Mouse (Mus musculus) neutrophil, adult 65 days (primary cell): Measurements from ENCODE around the gene Gm2974. TPM values are rescaled to one million over a fixed set of nuclear protein-coding genes. Genes with fewer than 3 reads are reported as not detected.

Experiments used
- total RNA-seq: library from RNA; stranded (reverse); gene quantifications from 2 replicates; pipeline ENCODE4 v1.2.4, GENCODE M21; 2023

The Gm2974 gene
- total RNA-seq: not detected in 2 replicates

DNA sequence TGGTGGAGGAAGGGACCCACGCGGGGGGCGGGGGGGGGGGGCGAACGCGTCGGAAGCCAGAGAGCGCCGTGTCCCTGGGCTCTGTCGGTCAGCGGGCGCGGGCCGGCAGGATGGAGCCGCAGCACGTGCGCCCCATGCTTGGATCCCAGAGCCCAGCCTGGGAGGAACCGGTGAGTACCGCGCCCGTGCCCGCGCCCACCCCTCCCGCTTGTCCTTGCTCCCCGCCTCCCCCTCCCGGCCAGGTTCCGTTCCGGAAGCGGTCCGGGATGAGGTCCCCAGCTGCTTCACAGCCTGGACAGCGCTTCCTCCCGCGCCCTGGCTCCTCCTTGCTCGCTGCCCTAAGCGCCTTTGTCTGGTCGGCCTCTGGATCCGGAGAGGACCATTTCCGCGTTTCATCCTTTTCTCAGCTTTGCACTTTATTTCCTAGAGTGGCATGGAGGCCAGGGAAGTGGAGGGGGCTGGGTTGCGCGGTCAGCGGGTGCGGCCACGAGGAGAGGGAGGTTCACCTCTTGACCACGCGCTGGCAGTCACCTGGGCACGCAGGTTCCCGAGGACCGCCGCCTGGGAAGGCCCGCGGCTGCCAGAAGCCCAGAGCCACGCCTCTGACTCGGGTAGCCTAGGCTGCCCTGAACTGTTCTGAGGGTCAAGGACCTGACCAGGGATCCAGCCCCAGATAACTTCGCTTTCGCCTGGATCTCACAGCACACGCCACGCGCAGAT is at the start of gene Gm2974:
Gm2974 (plus strand) TSS at position 86 of the 720 bp plus-strand sequence.

GRCm38 (mm10) chr14:4164730-4165129 is 17.6 kb upstream of the Gm2974 start, which contains the start of gene Gm3127:
Gene Gm3127, plus strand, starts transcription at chr14:4165030.

GRCm38 (mm10) chr14:4249331-4249730 is 67.0 kb downstream of the Gm2974 start, which contains the start of gene Gm3138:
Gene Gm3138, plus strand, starts transcription at chr14:4249631.

Other genes starting within 250 kb of the Gm2974 start
- not detected in 2 replicates for gene Gm3095, start 219.0 kb upstream of the Gm2974 start, total RNA-seq
- gene Gm3099, start 184.2 kb upstream of the Gm2974 start, total RNA-seq: not detected in 2 replicates
- gene Gm5796, start 158.6 kb upstream of the Gm2974 start, total RNA-seq: not detected in 2 replicates
- gene Gm3115, start 98.5 kb upstream of the Gm2974 start, total RNA-seq: not detected in 2 replicates
- not detected in 2 replicates for gene Gm8108, start 72.0 kb upstream of the Gm2974 start, total RNA-seq
- not detected in 2 replicates for gene Gm3127, start 17.5 kb upstream of the Gm2974 start, total RNA-seq
- not detected in 2 replicates for gene Gm3138, start 67.1 kb downstream of the Gm2974 start, total RNA-seq
- not detected in 2 replicates for gene Gm3149, start 134.7 kb downstream of the Gm2974 start, total RNA-seq
- not detected in 2 replicates for gene 2610042L04Rik, start 152.2 kb downstream of the Gm2974 start, total RNA-seq
- gene Gm3159, start 214.9 kb downstream of the Gm2974 start, total RNA-seq: not detected in 2 replicates
- gene Gm3164, start 232.9 kb downstream of the Gm2974 start, total RNA-seq: not detected in 2 replicates
- not detected in 2 replicates for gene Gm3173, start 248.4 kb downstream of the Gm2974 start, total RNA-seq